Mouse (Mus musculus) monocyte, adult 2 months (primary cell): ENCODE measurements around the gene Zfp980.
"Not testable (repeated sequence)": the region's sequence is repeated elsewhere in the genome, so short reads cannot be mapped to it uniquely, and the experiment has no call there.

Experiments
- DNase-seq, 2 experiments: peaks; one replicate each; pipeline ENCODE4 v3.0.0; 2022; ENCODE audit warnings: low spot score in 2 of 2, low read depth in 1 of 2

Zfp980 gene

DNA sequence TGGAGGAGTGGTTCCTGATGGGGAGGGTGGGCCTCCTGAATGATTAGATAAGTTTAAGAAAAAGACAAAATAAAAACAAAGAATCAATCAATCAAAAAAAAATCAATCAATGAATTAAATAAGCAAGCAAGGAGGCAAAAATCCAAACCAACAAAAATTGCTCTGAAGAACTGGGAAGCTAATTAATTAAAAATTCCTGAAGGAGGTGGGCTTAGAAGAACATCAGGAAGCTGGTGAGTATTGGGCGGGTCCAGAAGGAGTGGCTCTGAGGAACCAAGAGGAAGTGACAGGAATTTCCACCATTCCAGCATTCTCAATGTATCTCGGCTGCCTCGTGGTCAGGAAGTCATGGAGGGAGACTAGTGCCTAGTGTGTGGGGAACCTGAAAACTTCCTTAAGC lies at the start of gene Zfp980:
TSS of gene Zfp980 (plus strand) at position 301 of the 400 bp plus-strand sequence.
- DNase-seq: not testable (repeated sequence)

GRCm38 (mm10) chr4:145640416-145641185 lies 29.9 kb upstream of the Zfp980 start:
- DNase-seq: not testable (repeated sequence)

- DNase-seq: not testable (repeated sequence)
Observed at GRCm38 (mm10) chr4:145674286-145674780, 3.8 kb downstream of the Zfp980 start.

- not testable (repeated sequence) for DNase-seq
Observed at GRCm38 (mm10) chr4:145680217-145680616, 9.7 kb downstream of the Zfp980 start.

GRCm38 (mm10) chr4:145680672-145681387 lies 10.3 kb downstream of the Zfp980 start:
- not testable (repeated sequence) for DNase-seq

DNA sequence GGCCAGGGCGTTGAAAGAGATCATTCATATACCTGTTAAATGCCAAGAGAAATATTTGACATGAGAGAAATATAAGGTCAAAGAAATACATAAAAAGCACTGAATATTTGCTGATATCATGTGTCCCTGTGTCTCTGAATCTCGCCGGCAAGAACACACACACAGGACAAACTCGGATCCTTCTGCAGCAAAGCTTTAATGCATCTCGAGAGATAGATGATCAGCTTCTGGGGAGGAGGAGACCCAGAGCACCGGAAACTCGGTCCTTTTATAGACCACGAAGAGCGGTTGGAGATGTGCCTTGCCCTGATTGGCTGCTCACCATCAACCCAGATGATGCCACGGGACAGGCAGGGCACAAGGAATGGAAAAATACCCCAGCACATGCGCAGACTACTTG lies 11.5 kb downstream of the Zfp980 start:
- not testable (repeated sequence) for DNase-seq

DNA sequence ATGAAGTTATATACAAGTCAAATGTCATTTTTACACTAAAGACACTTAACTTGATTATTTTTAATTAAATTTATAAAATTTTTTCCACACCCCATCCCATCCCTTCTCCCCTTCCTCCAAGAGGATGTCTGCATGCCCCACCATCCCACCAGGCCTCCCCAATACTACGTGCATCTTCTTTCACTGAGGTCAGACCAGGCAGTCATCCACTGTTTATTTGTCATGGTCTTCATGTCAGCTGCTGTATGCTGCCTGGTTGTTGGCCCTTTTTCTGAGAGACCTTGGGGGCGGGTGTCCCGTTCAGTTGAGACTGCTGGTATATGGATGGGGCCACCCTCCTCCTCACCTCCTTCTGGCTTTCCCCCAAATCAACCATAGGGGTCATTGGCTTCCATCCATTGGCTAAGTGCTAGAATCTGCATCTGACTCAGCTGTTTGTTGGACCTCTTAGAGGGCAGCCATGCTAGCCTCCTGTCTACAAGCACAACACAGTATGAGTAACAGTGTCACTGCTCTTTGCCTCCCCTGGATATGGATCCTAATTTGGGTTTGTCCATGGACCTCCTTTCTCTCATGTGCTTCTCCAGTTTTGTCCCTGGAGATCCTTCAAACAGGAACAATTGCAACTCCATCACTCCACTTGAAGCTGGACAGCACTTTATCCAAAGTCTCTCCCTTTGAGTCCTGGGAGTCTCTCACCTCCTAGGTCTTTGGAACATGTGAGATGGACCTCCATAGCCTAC lies 12.7 kb downstream of the Zfp980 start:
- not testable (repeated sequence) for DNase-seq

DNA sequence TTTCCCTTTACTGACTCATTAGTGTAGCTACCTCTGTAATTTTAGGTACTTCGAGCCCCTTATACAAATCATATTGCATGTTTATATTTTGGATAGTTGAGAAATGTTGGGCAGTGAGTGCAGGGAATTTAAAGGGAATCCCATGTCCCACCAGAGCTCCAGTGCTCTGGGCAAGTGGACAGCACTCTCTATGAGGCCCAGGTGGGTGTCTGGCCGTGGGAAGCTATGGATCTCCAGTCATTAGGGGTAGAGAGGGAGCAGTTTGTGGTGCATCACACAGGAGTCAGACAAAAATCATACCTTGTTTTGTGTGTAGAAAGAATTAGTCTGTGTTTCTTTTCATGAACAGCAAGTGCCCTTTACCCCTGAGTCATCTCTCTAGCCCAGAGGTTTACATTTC lies 15.6 kb downstream of the Zfp980 start:
- DNase-seq: not testable (repeated sequence)

DNA sequence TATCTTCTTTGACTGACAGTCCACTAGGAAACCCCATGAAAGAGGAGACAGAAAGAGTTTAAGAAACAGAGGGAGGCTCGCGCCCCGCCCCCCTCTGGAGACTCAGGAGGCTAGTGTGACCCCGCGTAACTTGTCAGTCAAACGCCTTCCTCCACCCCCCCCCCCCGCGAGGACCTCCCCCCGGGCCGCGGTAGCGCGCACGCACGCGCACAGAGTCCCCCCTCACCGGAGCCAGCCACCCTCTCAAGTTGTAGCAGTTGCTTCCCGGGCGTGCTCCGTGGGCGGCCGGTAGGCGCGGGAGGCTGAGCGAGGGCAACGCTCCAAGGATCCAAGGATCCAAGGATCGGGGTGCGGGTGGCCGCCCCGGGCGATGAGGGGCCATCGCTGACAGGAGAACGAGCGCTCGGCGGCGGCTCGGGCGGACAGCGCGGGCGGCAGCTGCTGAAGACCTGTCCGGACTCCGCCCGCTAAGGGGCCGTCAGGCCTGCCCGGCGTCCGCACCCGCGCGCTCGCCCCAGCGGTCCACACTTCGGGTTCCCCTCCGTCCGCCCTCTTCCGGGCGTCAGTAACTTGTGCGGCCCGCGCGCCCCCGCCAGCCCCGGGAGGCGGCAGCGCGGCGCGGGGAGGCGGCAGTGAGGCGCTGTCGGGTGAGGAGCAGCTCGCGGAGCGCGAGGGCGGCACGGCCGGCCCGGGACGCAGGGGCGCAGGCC lies 74.6 kb downstream of the Zfp980 start:
- DNase-seq: not testable (repeated sequence)

- DNase-seq: not testable (repeated sequence)
Observed at GRCm38 (mm10) chr4:145745645-145745991, 75.1 kb downstream of the Zfp980 start.
